Mouse (Mus musculus) lung, postnatal 10 days (tissue): ENCODE data around the gene Armh3.
"Not testable (repeated sequence)": the region's sequence is repeated elsewhere in the genome, so short reads cannot be mapped to it uniquely, and the experiment has no call there.

Experiments used
- DNase-seq: peaks from one replicate; pipeline ENCODE4 v3.0.0; 2021

Armh3 gene

GRCm38 (mm10) chr19:45815170-45815569 is 183.1 kb downstream of the Armh3 start:
- DNase-seq = no peak

GRCm38 (mm10) chr19:45813801-45814200 is 184.5 kb downstream of the Armh3 start:
- DNase-seq = no peak

GRCm38 (mm10) chr19:45813263-45813662 is 185.0 kb downstream of the Armh3 start:
- peak; percentile 91 for DNase-seq

- no peak for DNase-seq
Observed at GRCm38 (mm10) chr19:45812673-45813252, 185.5 kb downstream of the Armh3 start.

- DNase-seq = peak; percentile 68
Observed at GRCm38 (mm10) chr19:45812115-45812514, 186.2 kb downstream of the Armh3 start.

- no peak for DNase-seq
Observed at GRCm38 (mm10) chr19:45811028-45811674, 187.1 kb downstream of the Armh3 start.

GRCm38 (mm10) chr19:45807732-45808131 is 190.6 kb downstream of the Armh3 start:
- no peak for DNase-seq

GRCm38 (mm10) chr19:45805817-45806216 is 192.5 kb downstream of the Armh3 start:
- not testable (repeated sequence) for DNase-seq

GRCm38 (mm10) chr19:45804593-45805368 is 193.5 kb downstream of the Armh3 start:
- DNase-seq = peak; percentile 47

- no peak for DNase-seq
Observed at GRCm38 (mm10) chr19:45803408-45803807, 194.9 kb downstream of the Armh3 start.

- no peak for DNase-seq
Observed at GRCm38 (mm10) chr19:45802702-45803101, 195.6 kb downstream of the Armh3 start.

- DNase-seq = no peak
Observed at GRCm38 (mm10) chr19:45796879-45797278, 201.4 kb downstream of the Armh3 start.

- peak; percentile 74 for DNase-seq
Observed at GRCm38 (mm10) chr19:45796061-45796556, 202.2 kb downstream of the Armh3 start.

GRCm38 (mm10) chr19:45795406-45795944 is 202.8 kb downstream of the Armh3 start:
- peak; percentile 57 for DNase-seq

- DNase-seq = no peak
Observed at GRCm38 (mm10) chr19:45794718-45795117, 203.6 kb downstream of the Armh3 start.

GRCm38 (mm10) chr19:45792404-45792803 is 205.9 kb downstream of the Armh3 start:
- DNase-seq = no peak

GRCm38 (mm10) chr19:45789888-45790874 is 208.1 kb downstream of the Armh3 start:
- peak; percentile 43 for DNase-seq

GRCm38 (mm10) chr19:45789365-45789764 is 208.9 kb downstream of the Armh3 start:
- no peak for DNase-seq

- DNase-seq = no peak
Observed at GRCm38 (mm10) chr19:45788337-45788736, 210.0 kb downstream of the Armh3 start.

- DNase-seq = no peak
Observed at GRCm38 (mm10) chr19:45787450-45787849, 210.8 kb downstream of the Armh3 start.

- no peak for DNase-seq
Observed at GRCm38 (mm10) chr19:45785470-45785869, 212.8 kb downstream of the Armh3 start.

GRCm38 (mm10) chr19:45783933-45784576 is 214.2 kb downstream of the Armh3 start:
- DNase-seq = peak; percentile 24
